Mouse (Mus musculus): ENCODE data around the gene AC109138.7. TPM values are rescaled to one million over a fixed set of nuclear protein-coding genes. Genes with fewer than 3 reads are reported as not detected.

Gene AC109138.7
- polyA plus RNA-seq, 1 experiment from 2014 or later: not detected

- 74% methylated on average over 6 of the region's 6 CpGs for WGBS
- H3K27ac ChIP-seq: no peak overlapping the region
- no peak for ATAC-seq (ENCODE audit: low FRiP score, low read depth)
- H3K4me2 ChIP-seq (replicated peaks): no peak overlapping the region
- H3K4me1 ChIP-seq: peaks cover 7% of the 10 kb centered on the region
- H3K4me3 ChIP-seq: no peak overlapping the region
- H3K27me3 ChIP-seq (replicated peaks): peaks cover 30% of the 10 kb centered on the region
- no peak overlapping the region for H3K9ac ChIP-seq
- H3K9me3 ChIP-seq: no peaks in the 10 kb centered on the region
- peaks cover 10% of the 10 kb centered on the region for H3K36me3 ChIP-seq
Measured at GRCm38 (mm10) chr19:4270187-4270586, 56.0 kb downstream of the AC109138.7 start.

GRCm38 (mm10) chr19:4270972-4271371, 56.8 kb downstream of the AC109138.7 start:
- H3K36me3 ChIP-seq: peaks cover 10% of the 10 kb centered on the region
- no peaks in the 10 kb centered on the region for H3K9me3 ChIP-seq
- H3K4me1 ChIP-seq: peaks cover 7% of the 10 kb centered on the region
- no peak overlapping the region for H3K4me3 ChIP-seq
- H3K4me2 ChIP-seq (replicated peaks): no peak overlapping the region
- peaks cover 30% of the 10 kb centered on the region for H3K27me3 ChIP-seq (replicated peaks)
- H3K9ac ChIP-seq: no peak overlapping the region
- WGBS: 94% methylated on average over 11 of the region's 11 CpGs
- H3K27ac ChIP-seq: no peak overlapping the region
- no peak for ATAC-seq (ENCODE audit: low FRiP score, low read depth)

- H3K4me1 ChIP-seq: peaks cover 12% of the 10 kb centered on the region; the same call in 1 of the 2 replicates
- 0 out of 2 replicates have a peak, but pooled peaks cover 6% of the 10 kb centered on the region for H3K27me3 ChIP-seq (replicated peaks)
- H3K9me3 ChIP-seq: no peaks in the 10 kb centered on the region
- peaks cover 5% of the 10 kb centered on the region; the same call in 1 of the 2 replicates for H3K36me3 ChIP-seq
- 100% methylated on average over 1 of the region's 1 CpGs for WGBS
- ATAC-seq (ENCODE audit: low FRiP score, low read depth): no peak
- no peak overlapping the region for H3K27ac ChIP-seq
- no peak overlapping the region for H3K4me3 ChIP-seq
- no peak overlapping the region for H3K4me2 ChIP-seq (replicated peaks)
- no peak overlapping the region for H3K9ac ChIP-seq
Measured at GRCm38 (mm10) chr19:4279487-4279886, 65.3 kb downstream of the AC109138.7 start.

GRCm38 (mm10) chr19:4280425-4280824, 66.3 kb downstream of the AC109138.7 start:
- 0 out of 2 replicates have a peak, but pooled peaks cover 6% of the 10 kb centered on the region for H3K27me3 ChIP-seq (replicated peaks)

More at GRCm38 (mm10) chr19:4280425-4280824, 66.3 kb downstream of the AC109138.7 start:
- Histone ChIP-seq H3K9ac (no peak overlapping the region), H3K4me3 (no peak overlapping the region), H3K9me3 (no peaks in the 10 kb centered on the region), H3K27ac (no peak overlapping the region), H3K36me3 (peaks cover 10% of the 10 kb centered on the region; the same call in 1 of the 2 replicates), H3K4me1 (peaks cover 12% of the 10 kb centered on the region; the same call in 1 of the 2 replicates), H3K4me2 (replicated peaks) (no peak overlapping the region)
- ATAC-seq (ENCODE audit: low FRiP score, low read depth): no peak
- WGBS: 93% methylated on average over 9 of the region's 9 CpGs

Small RNA genes lying within 50 kb of the gene (microRNA-seq; reads per million reads assigned to microRNA genes)
- gene Gm26115: not detected
- gene Mir6985: not detected

Other genes starting within 250 kb of the AC109138.7 start
- gene Aldh3b2, start 242.0 kb upstream of the AC109138.7 start, polyA plus RNA-seq (2016; fragmentation: Nextera tagmentation; extraction: Ambion mirVana): 0.65 and 0.68 TPM in 2 replicates
- gene Acy3, start 227.8 kb upstream of the AC109138.7 start, polyA plus RNA-seq (2016; fragmentation: Nextera tagmentation; extraction: Ambion mirVana): 2.8 and 3.2 TPM in 2 replicates
- gene Tbx10, start 221.6 kb upstream of the AC109138.7 start, polyA plus RNA-seq (2016; fragmentation: Nextera tagmentation; extraction: Ambion mirVana): not detected in 2 replicates
- gene Nudt8, start 213.8 kb upstream of the AC109138.7 start, polyA plus RNA-seq (2016; fragmentation: Nextera tagmentation; extraction: Ambion mirVana): 20.6 and 22.8 TPM in 2 replicates
- 4.3 TPM in 2 replicates for gene Gm49405, start 213.7 kb upstream of the AC109138.7 start, polyA plus RNA-seq (2016; fragmentation: Nextera tagmentation; extraction: Ambion mirVana)
- 4.5 and 6.0 TPM in 2 replicates for gene Doc2g, start 211.0 kb upstream of the AC109138.7 start, polyA plus RNA-seq (2016; fragmentation: Nextera tagmentation; extraction: Ambion mirVana)
- gene Ndufv1, start 201.6 kb upstream of the AC109138.7 start, polyA plus RNA-seq (2016; fragmentation: Nextera tagmentation; extraction: Ambion mirVana): 201 and 209 TPM in 2 replicates
- gene Gstp1, start 176.4 kb upstream of the AC109138.7 start, polyA plus RNA-seq (2016; fragmentation: Nextera tagmentation; extraction: Ambion mirVana): 349 and 353 TPM in 2 replicates
- 1.8 and 2.8 TPM in 2 replicates for gene Gstp2, start 168.3 kb upstream of the AC109138.7 start, polyA plus RNA-seq (2016; fragmentation: Nextera tagmentation; extraction: Ambion mirVana)
- gene Gstp3, start 154.8 kb upstream of the AC109138.7 start, polyA plus RNA-seq (2016; fragmentation: Nextera tagmentation; extraction: Ambion mirVana): not detected in 2 replicates
- gene Cabp2, start 132.8 kb upstream of the AC109138.7 start, polyA plus RNA-seq (2016; fragmentation: Nextera tagmentation; extraction: Ambion mirVana): not detected in 2 replicates
- gene Cdk2ap2, start 117.2 kb upstream of the AC109138.7 start, polyA plus RNA-seq (2016; fragmentation: Nextera tagmentation; extraction: Ambion mirVana): 73.6 and 75.9 TPM in 2 replicates
- 26.2 and 27.8 TPM in 2 replicates for gene Pitpnm1, start 114.4 kb upstream of the AC109138.7 start, polyA plus RNA-seq (2016; fragmentation: Nextera tagmentation; extraction: Ambion mirVana)
- gene Aip, start 88.5 kb upstream of the AC109138.7 start, polyA plus RNA-seq (2016; fragmentation: Nextera tagmentation; extraction: Ambion mirVana): 67.3 and 69.4 TPM in 2 replicates
- gene Gpr152, start 74.6 kb upstream of the AC109138.7 start, polyA plus RNA-seq (2016; fragmentation: Nextera tagmentation; extraction: Ambion mirVana): not detected in 2 replicates
- 0.13 and 0.19 TPM in 2 replicates for gene Cabp4, start 70.3 kb upstream of the AC109138.7 start, polyA plus RNA-seq (2016; fragmentation: Nextera tagmentation; extraction: Ambion mirVana)
- gene Coro1b, start 65.7 kb upstream of the AC109138.7 start, polyA plus RNA-seq (2016; fragmentation: Nextera tagmentation; extraction: Ambion mirVana): 128 and 131 TPM in 2 replicates
- 0.92 and 0.94 TPM in 2 replicates for gene Ptprcap, start 60.8 kb upstream of the AC109138.7 start, polyA plus RNA-seq (2016; fragmentation: Nextera tagmentation; extraction: Ambion mirVana)
- 62.3 and 71.7 TPM in 2 replicates for gene Rps6kb2, start 51.0 kb upstream of the AC109138.7 start, polyA plus RNA-seq (2016; fragmentation: Nextera tagmentation; extraction: Ambion mirVana)
- 3.9 and 4.8 TPM in 2 replicates for gene Carns1, start 38.9 kb upstream of the AC109138.7 start, polyA plus RNA-seq (2016; fragmentation: Nextera tagmentation; extraction: Ambion mirVana)
- gene Tbc1d10c, start 23.1 kb upstream of the AC109138.7 start, polyA plus RNA-seq (2016; fragmentation: Nextera tagmentation; extraction: Ambion mirVana): 1.1 and 1.4 TPM in 2 replicates
- gene Ppp1ca, start 22.3 kb upstream of the AC109138.7 start, polyA plus RNA-seq (2016; fragmentation: Nextera tagmentation; extraction: Ambion mirVana): 753 and 767 TPM in 2 replicates
- gene Rad9a, start 12.7 kb upstream of the AC109138.7 start, polyA plus RNA-seq (2016; fragmentation: Nextera tagmentation; extraction: Ambion mirVana): 25.9 and 34.0 TPM in 2 replicates
- gene Clcf1, start 119 bp upstream of the AC109138.7 start, polyA plus RNA-seq (2016; fragmentation: Nextera tagmentation; extraction: Ambion mirVana): 0.87 and 0.95 TPM in 2 replicates
- 18.7 and 19.8 TPM in 2 replicates for gene Pold4, start 17.5 kb downstream of the AC109138.7 start, polyA plus RNA-seq (2016; fragmentation: Nextera tagmentation; extraction: Ambion mirVana)
- 5.9 and 7.0 TPM in 2 replicates for gene Ssh3, start 54.8 kb downstream of the AC109138.7 start, polyA plus RNA-seq (2016; fragmentation: Nextera tagmentation; extraction: Ambion mirVana)
- gene Ankrd13d, start 68.8 kb downstream of the AC109138.7 start, polyA plus RNA-seq (2016; fragmentation: Nextera tagmentation; extraction: Ambion mirVana): 18.5 and 19.0 TPM in 2 replicates
- gene Grk2, start 91.9 kb downstream of the AC109138.7 start, polyA plus RNA-seq (2016; fragmentation: Nextera tagmentation; extraction: Ambion mirVana): 19.7 and 21.2 TPM in 2 replicates
- gene Kdm2a, start 183.9 kb downstream of the AC109138.7 start, polyA plus RNA-seq (2016; fragmentation: Nextera tagmentation; extraction: Ambion mirVana): 49.6 and 51.7 TPM in 2 replicates
- 10.3 and 11.6 TPM in 2 replicates for gene Rhod, start 225.1 kb downstream of the AC109138.7 start, polyA plus RNA-seq (2016; fragmentation: Nextera tagmentation; extraction: Ambion mirVana)

All from neural tube, embryonic 12.5 days (tissue).